Mouse (Mus musculus): Measurements from ENCODE around the gene Hist2h3c2. TPM values are rescaled to one million over a fixed set of nuclear protein-coding genes. Genes with fewer than 3 reads are reported as not detected.
A peak's percentile ranks its signal among the peaks of the same experiment; 100 is the strongest.
"Not testable (repeated sequence)": the region's sequence is repeated elsewhere in the genome, so short reads cannot be mapped to it uniquely, and the experiment has no call there.

The Hist2h3c2 gene
- polyA plus RNA-seq, 1 experiment from 2014 or later = 1.1 TPM

DNA sequence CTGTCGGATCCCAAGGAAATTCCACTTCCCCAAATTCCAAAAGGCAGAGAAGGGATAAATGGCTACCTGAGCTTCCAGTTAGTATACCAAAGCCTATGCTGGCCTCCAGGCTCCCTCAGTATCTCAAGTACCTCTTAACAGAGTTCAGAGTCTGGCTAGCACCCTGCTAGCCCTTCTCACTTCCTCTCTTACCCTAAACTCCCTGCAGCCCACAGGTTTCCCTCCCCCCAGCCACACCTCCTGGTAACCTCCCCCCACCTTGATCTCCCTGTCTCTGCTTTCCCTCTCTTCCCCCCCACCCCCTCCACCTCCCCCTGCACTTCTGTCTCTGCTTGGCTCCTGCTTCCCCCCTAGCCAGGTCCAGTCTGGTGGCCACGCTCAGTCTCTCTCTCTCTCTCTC, 39.2 kb downstream of the Hist2h3c2 start:
- Histone ChIP-seq H3K4me3 (ENCODE audit: low read length) (no peak overlapping the region), H3K27me3 (replicated peaks; ENCODE audit: control insufficient read depth, insufficient read depth, low read length) (no peaks in the 10 kb centered on the region), H3K27ac (ENCODE audit: low read depth, low read length) (no peak overlapping the region), H3K36me3 (ENCODE audit: control insufficient read depth, insufficient read depth, low read length) (peaks cover under 1% of the 10 kb centered on the region; the same call in 1 of the 2 replicates), H3K4me2 (ENCODE audit: low read length) (no peak overlapping the region), H3K4me1 (ENCODE audit: control insufficient read depth, insufficient read depth, low read depth, low read length) (peaks cover 11% of the 10 kb centered on the region), H3K9ac (ENCODE audit: low read depth, low read length) (no peak overlapping the region), H3K9me3 (ENCODE audit: control insufficient read depth, low read length) (no peaks in the 10 kb centered on the region)
- ATAC-seq = no peak
- WGBS = 79% methylated on average over 2 of the region's 2 CpGs

DNA sequence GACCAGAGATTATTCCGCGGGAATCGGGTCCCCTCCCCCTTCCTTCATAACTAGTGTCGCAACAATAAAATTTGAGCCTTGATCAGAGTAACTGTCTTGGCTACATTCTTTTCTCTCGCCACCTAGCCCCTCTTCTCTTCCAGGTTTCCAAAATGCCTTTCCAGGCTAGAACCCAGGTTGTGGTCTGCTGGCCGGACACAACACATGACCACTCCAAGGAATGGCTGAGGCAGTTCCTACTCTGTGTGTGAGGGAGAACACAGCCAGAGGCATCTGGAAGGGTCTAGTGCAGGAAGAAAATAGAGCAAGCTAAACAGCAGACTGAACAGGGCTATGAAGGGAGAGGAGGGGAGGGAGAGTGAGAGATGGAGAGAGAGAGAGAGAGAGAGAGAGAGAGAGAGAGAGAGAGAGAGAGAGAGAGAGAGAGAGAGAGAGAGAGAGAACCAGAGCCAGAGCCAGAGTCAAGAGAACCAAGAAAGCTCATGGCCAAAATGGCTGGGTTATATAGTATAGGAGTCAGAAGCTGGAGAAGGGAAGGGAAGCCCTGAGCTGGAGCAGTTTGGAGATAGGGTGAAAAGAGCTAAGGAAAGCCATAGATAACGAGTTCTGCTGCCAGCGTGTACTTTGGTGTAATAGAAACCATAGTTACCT, 40.2 kb downstream of the Hist2h3c2 start:
- WGBS = 36% methylated on average over 7 of the region's 8 CpGs
- ATAC-seq; H3K4me3 ChIP-seq (ENCODE audit: low read length): not testable (repeated sequence)

DNA sequence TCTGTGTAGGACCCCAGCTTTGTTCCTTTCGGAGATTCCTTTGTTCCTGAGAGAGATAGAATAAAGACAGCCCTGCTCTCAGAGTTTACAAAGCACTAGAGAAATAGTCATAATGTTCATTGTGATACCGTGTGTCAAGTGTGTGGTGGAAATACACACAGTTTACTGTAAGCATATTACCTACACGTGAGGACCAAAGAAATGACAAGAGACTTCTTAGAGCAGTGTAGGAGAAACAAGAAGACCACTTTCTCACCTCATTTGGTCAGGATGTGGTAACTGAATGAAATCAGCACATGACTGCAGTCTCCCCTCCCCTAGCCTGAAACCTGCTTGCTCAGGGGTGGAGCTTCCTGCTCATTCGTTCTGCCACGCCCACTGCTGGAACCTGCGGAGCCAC, 40.7 kb downstream of the Hist2h3c2 start:
- H3K4me2 ChIP-seq (ENCODE audit: low read length) = peak overlapping the region; percentile 95
- peaks cover 15% of the 10 kb centered on the region for H3K36me3 ChIP-seq (ENCODE audit: control insufficient read depth, insufficient read depth, low read length)
- no peaks in the 10 kb centered on the region for H3K27me3 ChIP-seq (replicated peaks; ENCODE audit: control insufficient read depth, insufficient read depth, low read length)
- peak overlapping the region; percentile 51 for H3K9ac ChIP-seq (ENCODE audit: low read depth, low read length)
- H3K4me1 ChIP-seq (ENCODE audit: control insufficient read depth, insufficient read depth, low read depth, low read length) = peaks cover 11% of the 10 kb centered on the region
- no peaks in the 10 kb centered on the region for H3K9me3 ChIP-seq (ENCODE audit: control insufficient read depth, low read length)
- peak overlapping the region; percentile 74 for H3K4me3 ChIP-seq (ENCODE audit: low read length)
- ATAC-seq = peak; percentile 34
- peak overlapping the region; percentile 19; the same call in 1 of the 2 replicates for H3K27ac ChIP-seq (ENCODE audit: low read depth, low read length)
- 3% methylated on average over 6 of the region's 6 CpGs for WGBS

More for the DNA sequence above, 40.2 kb downstream of the Hist2h3c2 start:
- Histone ChIP-seq H3K27ac (ENCODE audit: low read depth, low read length) (0 out of 2 replicates have a peak overlapping the region, but pooled peaks have one; percentile 48), H3K4me2 (ENCODE audit: low read length) (peak overlapping the region; percentile 95), H3K4me1 (ENCODE audit: control insufficient read depth, insufficient read depth, low read depth, low read length) (peaks cover 11% of the 10 kb centered on the region)
- H3K9me3 ChIP-seq (ENCODE audit: control insufficient read depth, low read length); H3K27me3 ChIP-seq (replicated peaks; ENCODE audit: control insufficient read depth, insufficient read depth, low read length); H3K36me3 ChIP-seq (ENCODE audit: control insufficient read depth, insufficient read depth, low read length); H3K9ac ChIP-seq (ENCODE audit: low read depth, low read length): not testable (repeated sequence)

DNA sequence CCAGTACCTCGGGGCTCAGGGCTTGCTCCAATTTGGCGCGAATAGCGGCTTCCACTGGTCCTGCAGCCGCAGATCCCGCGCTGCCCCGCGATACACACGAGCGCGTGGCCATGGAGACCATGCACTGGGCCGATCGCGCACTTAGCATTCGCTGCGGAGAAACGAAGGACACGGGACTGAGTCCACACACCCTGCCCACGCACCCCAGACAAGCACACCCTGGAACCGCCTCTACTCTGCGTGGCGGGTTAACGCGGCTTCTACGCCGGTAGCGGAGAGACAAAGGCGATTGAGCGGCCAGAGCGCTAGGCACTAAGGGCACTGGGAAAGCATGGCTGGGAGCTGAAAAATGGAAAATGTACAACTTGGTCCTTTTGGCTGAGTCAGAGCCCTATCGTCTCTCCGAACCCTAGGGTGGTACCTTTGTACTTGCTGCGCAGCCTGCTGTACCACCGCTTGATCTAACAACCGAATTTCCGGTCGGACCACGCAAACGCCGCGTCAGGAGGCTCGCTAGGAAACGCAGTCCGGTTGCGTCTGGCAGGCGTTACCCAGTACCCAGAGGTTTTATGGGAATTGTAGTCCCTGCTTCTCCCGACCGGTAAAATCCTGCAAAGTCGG, 41.7 kb downstream of the Hist2h3c2 start:
- H3K27me3 ChIP-seq (replicated peaks; ENCODE audit: control insufficient read depth, insufficient read depth, low read length) = no peaks in the 10 kb centered on the region
- H3K9ac ChIP-seq (ENCODE audit: low read depth, low read length) = peak overlapping the region; percentile 88
- no peaks in the 10 kb centered on the region for H3K9me3 ChIP-seq (ENCODE audit: control insufficient read depth, low read length)
- peak overlapping the region; percentile 74 for H3K4me3 ChIP-seq (ENCODE audit: low read length)
- H3K36me3 ChIP-seq (ENCODE audit: control insufficient read depth, insufficient read depth, low read length) = peaks cover 16% of the 10 kb centered on the region
- peak; percentile 95 for ATAC-seq
- peaks cover 11% of the 10 kb centered on the region for H3K4me1 ChIP-seq (ENCODE audit: control insufficient read depth, insufficient read depth, low read depth, low read length)
- peak overlapping the region; percentile 95 for H3K4me2 ChIP-seq (ENCODE audit: low read length)
- under 1% methylated on average over 50 of the region's 50 CpGs for WGBS
- peak overlapping the region; percentile 96 for H3K27ac ChIP-seq (ENCODE audit: low read depth, low read length)

DNA sequence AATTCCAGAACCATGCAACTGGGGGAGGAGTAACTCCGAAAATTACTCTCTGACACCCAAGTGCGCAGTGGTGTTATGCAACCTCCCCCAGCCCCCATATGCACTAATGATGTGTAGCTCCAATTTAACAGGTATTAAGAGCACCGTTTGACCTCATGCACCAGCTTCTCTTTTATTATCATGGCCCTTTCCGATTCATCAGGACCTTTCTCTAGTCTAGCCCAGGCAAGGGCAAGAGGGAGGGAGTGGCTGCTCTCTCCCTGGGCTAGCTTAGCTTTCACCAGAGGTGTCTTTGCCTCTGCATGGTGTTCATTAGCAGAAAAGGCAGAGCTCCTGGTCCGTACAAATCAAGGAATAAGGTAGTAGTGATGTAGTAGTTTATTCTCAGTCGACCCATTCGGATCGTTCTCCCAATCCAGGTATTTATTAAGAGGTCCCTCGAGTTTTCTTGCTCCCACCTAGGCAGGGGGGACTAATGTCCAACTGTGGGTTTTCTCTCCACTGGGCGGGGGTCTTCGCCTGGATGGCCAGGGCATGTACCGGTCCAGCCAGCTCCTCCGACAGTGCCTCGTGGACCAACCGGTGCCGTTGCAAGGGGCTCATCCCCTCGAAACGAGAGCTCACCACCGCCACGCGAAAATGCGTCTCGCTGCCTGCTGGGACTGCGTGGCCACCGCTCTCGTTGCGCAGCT, 42.3 kb downstream of the Hist2h3c2 start:
- H3K36me3 ChIP-seq (ENCODE audit: control insufficient read depth, insufficient read depth, low read length) = peaks cover 20% of the 10 kb centered on the region
- H3K4me2 ChIP-seq (ENCODE audit: low read length) = peak overlapping the region; percentile 95
- H3K9me3 ChIP-seq (ENCODE audit: control insufficient read depth, low read length) = no peaks in the 10 kb centered on the region
- peak overlapping the region; percentile 88 for H3K9ac ChIP-seq (ENCODE audit: low read depth, low read length)
- no peaks in the 10 kb centered on the region for H3K27me3 ChIP-seq (replicated peaks; ENCODE audit: control insufficient read depth, insufficient read depth, low read length)
- peak; percentile 15 for ATAC-seq
- WGBS = 19% methylated on average over 27 of the region's 27 CpGs
- peak overlapping the region; percentile 74 for H3K4me3 ChIP-seq (ENCODE audit: low read length)
- H3K27ac ChIP-seq (ENCODE audit: low read depth, low read length) = peak overlapping the region; percentile 96
- peaks cover 11% of the 10 kb centered on the region for H3K4me1 ChIP-seq (ENCODE audit: control insufficient read depth, insufficient read depth, low read depth, low read length)

DNA sequence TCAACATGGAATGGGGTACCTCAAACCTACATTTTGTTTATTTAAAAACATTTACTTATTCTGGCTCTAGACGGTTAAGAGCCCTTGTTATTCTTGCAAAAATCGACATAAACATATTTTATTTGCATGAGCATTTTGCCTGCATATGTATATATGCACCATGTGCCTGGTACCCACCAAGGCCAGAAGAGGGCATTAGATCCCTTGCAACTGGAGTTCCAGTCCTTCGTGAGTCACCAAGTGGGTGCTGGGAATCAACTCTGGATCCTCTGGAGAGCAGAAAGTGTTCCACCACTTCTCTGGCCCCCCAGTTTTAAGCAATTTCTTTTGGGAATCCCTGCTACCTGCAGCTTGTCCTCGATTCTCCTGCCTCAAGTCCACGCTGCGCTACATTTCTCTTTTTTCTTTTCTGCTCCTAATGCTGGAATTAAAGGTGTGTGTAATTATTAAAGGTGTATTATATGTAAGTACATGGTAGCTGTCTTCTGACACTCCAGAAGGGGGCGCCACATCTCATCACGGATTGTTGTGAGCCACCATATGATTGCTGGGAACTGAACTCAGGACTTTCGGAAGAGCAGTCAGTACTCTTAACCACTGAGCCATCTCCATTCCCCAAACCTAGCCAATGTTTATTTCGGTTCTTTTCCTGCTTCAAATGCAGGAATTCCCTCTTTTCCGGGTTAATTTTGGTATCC, 43.2 kb downstream of the Hist2h3c2 start:
- Histone ChIP-seq H3K4me1 (ENCODE audit: control insufficient read depth, insufficient read depth, low read depth, low read length) (peaks cover 11% of the 10 kb centered on the region), H3K27ac (ENCODE audit: low read depth, low read length) (no peak overlapping the region), H3K9me3 (ENCODE audit: control insufficient read depth, low read length) (no peaks in the 10 kb centered on the region), H3K4me2 (ENCODE audit: low read length) (peak overlapping the region; percentile 95), H3K9ac (ENCODE audit: low read depth, low read length) (no peak overlapping the region), H3K36me3 (ENCODE audit: control insufficient read depth, insufficient read depth, low read length) (peaks cover 20% of the 10 kb centered on the region), H3K27me3 (replicated peaks; ENCODE audit: control insufficient read depth, insufficient read depth, low read length) (no peaks in the 10 kb centered on the region), H3K4me3 (ENCODE audit: low read length) (no peak overlapping the region)
- ATAC-seq = no peak
- WGBS = 95% methylated on average over 11 of the region's 11 CpGs

DNA sequence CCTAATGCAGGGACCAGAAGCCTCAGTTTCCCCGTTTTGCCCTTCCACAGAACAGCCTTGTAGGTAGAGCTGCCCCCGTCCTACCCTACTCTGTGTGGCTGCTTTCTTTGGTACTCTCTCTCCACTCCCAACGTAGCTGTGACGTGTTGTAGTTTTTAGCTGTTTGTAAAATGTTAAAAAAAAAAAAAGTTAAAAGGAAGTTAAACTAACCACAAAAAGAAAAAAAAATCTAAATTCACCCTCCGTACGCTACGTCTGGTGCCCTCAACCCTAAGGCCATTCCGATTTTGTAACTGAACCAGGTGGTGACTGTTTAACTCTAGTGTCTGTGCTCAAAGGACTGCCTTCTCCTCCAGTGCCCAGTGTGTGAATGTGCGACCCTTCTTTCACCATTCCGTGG, 44.0 kb downstream of the Hist2h3c2 start:
- Histone ChIP-seq H3K4me1 (ENCODE audit: control insufficient read depth, insufficient read depth, low read depth, low read length) (peaks cover 11% of the 10 kb centered on the region), H3K9me3 (ENCODE audit: control insufficient read depth, low read length) (no peaks in the 10 kb centered on the region), H3K27ac (ENCODE audit: low read depth, low read length) (no peak overlapping the region), H3K27me3 (replicated peaks; ENCODE audit: control insufficient read depth, insufficient read depth, low read length) (no peaks in the 10 kb centered on the region), H3K4me2 (ENCODE audit: low read length) (no peak overlapping the region), H3K36me3 (ENCODE audit: control insufficient read depth, insufficient read depth, low read length) (peaks cover 24% of the 10 kb centered on the region), H3K4me3 (ENCODE audit: low read length) (no peak overlapping the region), H3K9ac (ENCODE audit: low read depth, low read length) (no peak overlapping the region)
- WGBS = 93% methylated on average over 10 of the region's 10 CpGs
- no peak for ATAC-seq

DNA sequence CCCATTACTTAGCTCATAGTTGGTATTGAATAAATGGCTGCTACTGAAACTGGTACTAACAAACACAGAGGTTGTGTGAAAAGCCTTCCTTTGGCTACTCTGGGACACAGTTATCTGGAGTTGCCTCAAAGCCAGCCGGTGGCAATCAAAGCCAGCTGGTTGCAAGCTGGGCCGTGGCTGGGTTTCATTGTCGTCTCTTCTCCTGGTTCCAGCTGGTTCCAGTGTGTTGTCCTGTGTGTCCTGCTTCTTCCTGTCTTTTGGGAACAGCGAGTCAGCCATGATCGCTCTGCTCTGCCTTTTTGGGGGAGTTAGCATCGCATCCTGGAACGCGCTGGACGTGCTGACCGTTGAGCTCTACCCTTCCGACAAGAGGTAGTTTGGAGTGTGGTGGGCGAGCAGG, 46.0 kb downstream of the Hist2h3c2 start:
- no peaks in the 10 kb centered on the region for H3K9me3 ChIP-seq (ENCODE audit: control insufficient read depth, low read length)
- no peak for ATAC-seq
- no peaks in the 10 kb centered on the region for H3K27me3 ChIP-seq (replicated peaks; ENCODE audit: control insufficient read depth, insufficient read depth, low read length)
- no peak overlapping the region for H3K27ac ChIP-seq (ENCODE audit: low read depth, low read length)
- WGBS = 70% methylated on average over 12 of the region's 12 CpGs
- no peak overlapping the region for H3K4me3 ChIP-seq (ENCODE audit: low read length)
- H3K36me3 ChIP-seq (ENCODE audit: control insufficient read depth, insufficient read depth, low read length) = peaks cover 36% of the 10 kb centered on the region
- H3K4me1 ChIP-seq (ENCODE audit: control insufficient read depth, insufficient read depth, low read depth, low read length) = peaks cover 10% of the 10 kb centered on the region
- H3K4me2 ChIP-seq (ENCODE audit: low read length) = no peak overlapping the region
- H3K9ac ChIP-seq (ENCODE audit: low read depth, low read length) = no peak overlapping the region
